8 mouse cellular contexts compared by ENCODE assay signal in the genomic region with DNA sequence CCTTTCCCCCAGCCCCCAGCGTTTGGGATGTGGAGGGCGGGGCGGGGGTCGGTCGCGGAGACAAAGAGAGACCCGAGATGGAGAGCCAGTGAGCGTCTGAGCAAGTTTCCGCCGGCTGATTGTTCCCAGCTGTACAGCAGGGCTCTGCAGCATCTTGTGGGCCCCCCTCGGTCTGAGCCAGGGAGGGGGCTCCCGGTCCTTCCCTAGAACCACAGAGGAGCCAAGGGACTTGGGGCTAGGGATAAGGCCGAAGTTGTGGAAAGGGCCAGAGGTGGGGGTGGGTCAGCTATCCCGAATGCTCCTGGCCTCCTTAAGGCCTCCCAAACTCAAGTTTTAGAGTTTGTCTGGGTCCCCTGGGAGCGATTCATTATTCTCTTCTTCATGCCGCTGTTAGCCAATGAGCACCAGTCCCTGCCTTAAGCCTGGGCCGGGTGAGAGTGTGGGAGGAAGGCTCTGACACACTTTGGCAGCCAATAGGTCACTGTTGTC. TPM values are rescaled to one million over a fixed set of nuclear protein-coding genes. Genes with fewer than 3 reads are reported as not detected.
DNase-seq lines count a peak whose midpoint lies in the region; ATAC-seq and TF ChIP-seq lines count a peak whose summit lies in the region.

No protein-coding gene starts in this region.

- peaks cover 4% of the 10 kb centered on the region; the same call in 1 of the 2 replicates for H3K9me3 ChIP-seq in forebrain, embryonic 10.5 days
- H3K9me3 ChIP-seq in hindbrain, postnatal 0 days (ENCODE audit: low read length) = no peaks in the 10 kb centered on the region
- no peaks in the 10 kb centered on the region for H3K9me3 ChIP-seq in lung, postnatal 0 days (ENCODE audit: low read length)

- no peak for TF ChIP-seq EP300 in lung, postnatal 0 days (IDR thresholded peaks at IDR 0.05)

- H3K27me3 ChIP-seq in forebrain, embryonic 10.5 days (ENCODE audit: poor library complexity, severe bottlenecking) = no peaks in the 10 kb centered on the region
- no peaks in the 10 kb centered on the region for H3K27me3 ChIP-seq in hindbrain, postnatal 0 days (ENCODE audit: insufficient read depth, low read length)
- no peaks in the 10 kb centered on the region for H3K27me3 ChIP-seq in lung, postnatal 0 days (replicated peaks; ENCODE audit: insufficient read depth, low read length)

- peak; percentile 30 for ATAC-seq in hindbrain, postnatal 0 days
- peak; percentile 14; the same call in 1 of the 2 replicates for ATAC-seq in lung, postnatal 0 days
- ATAC-seq in activated CD4-positive, CD25-positive, alpha-beta regulatory T cell, adult 4 months = no peak

- peak overlapping the region; percentile 74 for H3K4me2 ChIP-seq in hindbrain, postnatal 0 days (ENCODE audit: low read depth, low read length)
- peak overlapping the region; percentile 73 for H3K4me2 ChIP-seq in lung, postnatal 0 days (replicated peaks; ENCODE audit: low read depth, low read length)

- peak; percentile 76 for DNase-seq in embryo, embryonic 10 days (ENCODE audit: low spot score)
- peak; percentile 66 for DNase-seq in forebrain, embryonic 10.5 days (ENCODE audit: extremely low spot score, low spot score)
- DNase-seq in hindbrain, postnatal 0 days (ENCODE audit: low spot score) = peak; percentile 47
- peak; percentile 51 for DNase-seq in lung, postnatal 0 days (ENCODE audit: low spot score)
- no peak for DNase-seq in cerebellum, adult 9-11 months
- no peak for DNase-seq in urinary bladder, postnatal 36 days (ENCODE audit: low spot score in 2 of 2)
- no peak for DNase-seq in thymus, postnatal 4 days

- H3K36me3 ChIP-seq in forebrain, embryonic 10.5 days (replicated peaks) = peaks cover 62% of the 10 kb centered on the region
- peaks cover 16% of the 10 kb centered on the region for H3K36me3 ChIP-seq in hindbrain, postnatal 0 days (ENCODE audit: insufficient read depth, low read length)
- 0 out of 2 replicates have a peak, but pooled peaks cover 14% of the 10 kb centered on the region for H3K36me3 ChIP-seq in lung, postnatal 0 days (ENCODE audit: insufficient read depth, low read length)

- under 1% methylated on average over 16 of the region's 17 CpGs for WGBS in forebrain, embryonic 10.5 days
- 2% methylated on average over 17 of the region's 17 CpGs for WGBS in hindbrain, postnatal 0 days
- WGBS in lung, postnatal 0 days = under 1% methylated on average over 13 of the region's 17 CpGs

- TF ChIP-seq CTCF in hindbrain, postnatal 0 days (IDR thresholded peaks at IDR 0.05; ENCODE audit: low read depth) = no peak
- TF ChIP-seq CTCF in lung, postnatal 0 days (IDR thresholded peaks at IDR 0.05) = no peak

- H3K9ac ChIP-seq in hindbrain, postnatal 0 days (replicated peaks; ENCODE audit: low read length) = peak overlapping the region; percentile 79
- peak overlapping the region; percentile 59 for H3K9ac ChIP-seq in lung, postnatal 0 days (replicated peaks; ENCODE audit: low read depth)

- peaks cover 35% of the 10 kb centered on the region for H3K4me1 ChIP-seq in forebrain, embryonic 10.5 days
- peaks cover 12% of the 10 kb centered on the region for H3K4me1 ChIP-seq in hindbrain, postnatal 0 days (ENCODE audit: insufficient read depth, low read length)
- H3K4me1 ChIP-seq in lung, postnatal 0 days (ENCODE audit: insufficient read depth, low read depth, low read length) = 0 out of 2 replicates have a peak, but pooled peaks cover 3% of the 10 kb centered on the region

- H3K27ac ChIP-seq in forebrain, embryonic 10.5 days = peak overlapping the region; percentile 97
- peak overlapping the region; percentile 78 for H3K27ac ChIP-seq in hindbrain, postnatal 0 days
- peak overlapping the region; percentile 79 for H3K27ac ChIP-seq in lung, postnatal 0 days (ENCODE audit: low read length)

- peak overlapping the region; percentile 83 for H3K4me3 ChIP-seq in forebrain, embryonic 10.5 days
- H3K4me3 ChIP-seq in hindbrain, postnatal 0 days (ENCODE audit: low read length) = peak overlapping the region; percentile 59
- peak overlapping the region; percentile 57 for H3K4me3 ChIP-seq in lung, postnatal 0 days (ENCODE audit: low read depth, low read length)

RNA-seq across cellular contexts. Expression of a gene that starts 0.8 kb away (rescaled TPM):
- 265 TPM in 2 replicates for polyA plus RNA-seq in forebrain, embryonic 10.5 days (2016; fragmentation: Nextera tagmentation; extraction: Ambion mirVana)
- total RNA-seq in hindbrain, postnatal 0 days (2014; rRNA removed) = 20.6 and 42.3 TPM in 2 replicates
- polyA plus RNA-seq in hindbrain, postnatal 0 days (2015; fragmentation: Nextera tagmentation; extraction: Ambion mirVana) = 92.0 and 99.5 TPM in 2 replicates
- polyA plus RNA-seq in lung, postnatal 0 days (2015; fragmentation: Nextera tagmentation; extraction: Ambion mirVana) = 398 and 422 TPM in 2 replicates
- polyA plus RNA-seq in activated CD4-positive, CD25-positive, alpha-beta regulatory T cell, adult 4 months (2017; shearing (Covaris generic)) = not detected

RNA-seq across cellular contexts. Expression of a gene that starts 24.3 kb away (rescaled TPM):
- polyA plus RNA-seq in forebrain, embryonic 10.5 days (2016; fragmentation: Nextera tagmentation; extraction: Ambion mirVana) = 39.9 and 40.6 TPM in 2 replicates
- total RNA-seq in hindbrain, postnatal 0 days (2014; rRNA removed) = 408 and 435 TPM in 2 replicates
- 151 and 166 TPM in 2 replicates for polyA plus RNA-seq in hindbrain, postnatal 0 days (2015; fragmentation: Nextera tagmentation; extraction: Ambion mirVana)
- 34.2 and 34.4 TPM in 2 replicates for polyA plus RNA-seq in lung, postnatal 0 days (2015; fragmentation: Nextera tagmentation; extraction: Ambion mirVana)
- polyA plus RNA-seq in activated CD4-positive, CD25-positive, alpha-beta regulatory T cell, adult 4 months (2017; shearing (Covaris generic)) = 1 to 10 TPM; 5.6 to 7.5 TPM

RNA-seq across cellular contexts. Expression of a gene that starts 49.4 kb away (rescaled TPM):
- 10.0 and 10.9 TPM in 2 replicates for polyA plus RNA-seq in forebrain, embryonic 10.5 days (2016; fragmentation: Nextera tagmentation; extraction: Ambion mirVana)
- 18.7 and 19.7 TPM in 2 replicates for total RNA-seq in hindbrain, postnatal 0 days (2014; rRNA removed)
- polyA plus RNA-seq in hindbrain, postnatal 0 days (2015; fragmentation: Nextera tagmentation; extraction: Ambion mirVana) = 3.8 and 3.9 TPM in 2 replicates
- polyA plus RNA-seq in lung, postnatal 0 days (2015; fragmentation: Nextera tagmentation; extraction: Ambion mirVana) = 2.3 and 2.9 TPM in 2 replicates
- 1 to 10 TPM in 1 of 2 experiments, under 1 TPM in 1; 0.98 to 1.4 TPM for polyA plus RNA-seq in activated CD4-positive, CD25-positive, alpha-beta regulatory T cell, adult 4 months (2017; shearing (Covaris generic))

RNA-seq across cellular contexts. Expression of a gene that starts 50.0 kb away (rescaled TPM):
- polyA plus RNA-seq in forebrain, embryonic 10.5 days (2016; fragmentation: Nextera tagmentation; extraction: Ambion mirVana) = 411 and 415 TPM in 2 replicates
- 176 and 217 TPM in 2 replicates for total RNA-seq in hindbrain, postnatal 0 days (2014; rRNA removed)
- polyA plus RNA-seq in hindbrain, postnatal 0 days (2015; fragmentation: Nextera tagmentation; extraction: Ambion mirVana) = 583 and 596 TPM in 2 replicates
- 251 and 275 TPM in 2 replicates for polyA plus RNA-seq in lung, postnatal 0 days (2015; fragmentation: Nextera tagmentation; extraction: Ambion mirVana)
- polyA plus RNA-seq in activated CD4-positive, CD25-positive, alpha-beta regulatory T cell, adult 4 months (2017; shearing (Covaris generic)) = 100 to 1,000 TPM; 318 to 321 TPM

Comparison
In these comparisons a context has a peak if more than half of its experiments do, and no peak if none do; other contexts are left out.
1. DNase-seq: peak in embryo, embryonic 10 days (single experiment), forebrain, embryonic 10.5 days (single experiment), hindbrain, postnatal 0 days (single experiment) and lung, postnatal 0 days (single experiment); none in cerebellum, adult 9-11 months (single experiment), urinary bladder, postnatal 36 days (0 of 2) and thymus, postnatal 4 days (single experiment).
2. RNA of a gene that starts 0.8 kb away (polyA plus RNA-seq): 398 to 422 TPM in lung, postnatal 0 days, 265 TPM in forebrain, embryonic 10.5 days and 92.0 to 99.5 TPM in hindbrain, postnatal 0 days; not detected in activated CD4-positive, CD25-positive, alpha-beta regulatory T cell, adult 4 months; every median in the first group is over 10 times any median in the second.
3. Peak in every context shown above with its lines, with median percentiles within 50 percentile points of each other: H3K27ac ChIP-seq and H3K4me3 ChIP-seq.